Mouse (Mus musculus): ENCODE measurements around the gene Mboat1. TPM values are rescaled to one million over a fixed set of nuclear protein-coding genes. Genes with fewer than 3 reads are reported as not detected.
A peak's percentile ranks its signal among the peaks of the same experiment; 100 is the strongest.

The Mboat1 gene
- total and polyA plus RNA-seq, 2 experiments from 2014 or later, result 3.5 to 3.8 TPM

DNA sequence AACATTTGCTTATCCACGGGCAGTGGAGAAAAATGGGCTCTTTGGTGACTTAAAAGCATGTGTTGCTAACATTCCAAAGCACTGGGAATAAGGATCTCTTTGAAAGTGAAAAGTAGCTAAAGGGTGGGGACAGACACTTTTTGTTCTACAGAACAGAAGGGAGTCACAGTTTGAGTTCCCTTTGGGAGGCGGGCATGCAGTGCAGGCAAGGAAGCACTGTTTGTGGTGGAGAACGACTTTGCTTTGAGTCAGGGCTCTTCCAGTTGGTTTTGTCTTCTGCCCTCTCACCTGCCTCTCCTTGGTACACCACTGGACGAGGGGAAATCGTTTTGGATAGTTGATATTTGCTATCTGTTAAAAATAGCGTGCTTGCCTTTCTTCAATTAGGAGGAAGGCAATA is 49.7 kb downstream of the Mboat1 start:
- 29% methylated on average over 6 of the region's 6 CpGs for WGBS
- peaks cover 7% of the 10 kb centered on the region; the same call in 1 of the 2 replicates for H3K4me1 ChIP-seq (ENCODE audit: insufficient read depth)
- no peak overlapping the region for H3K4me2 ChIP-seq (ENCODE audit: low read depth)
- ATAC-seq (peak; percentile 59), DNase-seq (peak; percentile 4)
- H3K27ac ChIP-seq (ENCODE audit: low read depth, low read length), result peak overlapping the region; percentile 30
- TF ChIP-seq CTCF (IDR thresholded peaks at IDR 0.05; ENCODE audit: low read depth), result no peak
- no peaks in the 10 kb centered on the region for H3K27me3 ChIP-seq (ENCODE audit: insufficient read depth, low read length)
- H3K9me3 ChIP-seq (ENCODE audit: low read length), result no peaks in the 10 kb centered on the region
- no peaks in the 10 kb centered on the region for H3K36me3 ChIP-seq (ENCODE audit: insufficient read depth)
- no peak overlapping the region for H3K4me3 ChIP-seq (ENCODE audit: low read depth, low read length)
- no peak overlapping the region for H3K9ac ChIP-seq

GRCm38 (mm10) chr13:30186456-30186855 is 50.2 kb downstream of the Mboat1 start:
- Histone ChIP-seq H3K4me2 (ENCODE audit: low read depth) (0 out of 2 replicates have a peak overlapping the region, but pooled peaks have one; percentile 5), H3K9ac (no peak overlapping the region), H3K27me3 (ENCODE audit: insufficient read depth, low read length) (no peaks in the 10 kb centered on the region), H3K4me3 (ENCODE audit: low read depth, low read length) (no peak overlapping the region), H3K9me3 (ENCODE audit: low read length) (no peaks in the 10 kb centered on the region), H3K36me3 (ENCODE audit: insufficient read depth) (no peaks in the 10 kb centered on the region), H3K4me1 (ENCODE audit: insufficient read depth) (peaks cover 7% of the 10 kb centered on the region; the same call in 1 of the 2 replicates), H3K27ac (ENCODE audit: low read depth, low read length) (peak overlapping the region; percentile 30)
- DNase-seq, result peak; percentile 62
- no peak for TF ChIP-seq CTCF (IDR thresholded peaks at IDR 0.05; ENCODE audit: low read depth)
- WGBS, result 19% methylated on average over 8 of the region's 8 CpGs
- ATAC-seq, result peak; percentile 97

DNA sequence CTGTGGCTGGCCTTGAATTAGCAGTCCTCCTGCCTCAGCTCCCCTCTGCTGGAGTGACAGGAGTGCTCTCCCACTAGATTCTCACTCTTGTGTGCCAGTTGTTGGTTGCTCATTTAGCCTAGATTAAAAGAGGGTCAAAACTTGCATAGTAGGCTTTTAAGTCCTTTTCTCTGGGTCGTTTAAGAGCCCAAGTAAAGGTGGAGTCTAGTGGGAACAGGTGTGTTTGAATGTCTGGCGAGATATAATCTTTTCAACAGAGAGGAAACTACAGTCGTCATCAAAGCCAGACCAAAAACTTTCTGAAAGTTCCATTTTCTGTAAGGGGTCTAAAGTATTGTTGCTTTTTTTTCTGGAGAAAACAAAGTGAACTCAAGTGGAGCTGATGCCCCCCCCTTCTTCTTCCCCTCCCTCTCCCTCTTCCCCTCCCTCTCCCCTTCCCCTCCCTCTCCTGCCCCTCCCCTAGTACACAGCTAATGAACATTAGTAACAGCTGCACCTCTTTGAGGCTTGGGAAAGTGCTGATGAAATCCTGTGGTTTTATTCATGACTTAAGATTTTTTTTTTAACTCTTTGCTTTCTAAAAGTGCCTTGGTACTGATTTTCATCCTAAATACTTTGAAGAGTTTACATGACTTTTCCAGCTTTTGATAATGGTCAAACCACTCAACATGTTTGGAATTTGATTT is 55.9 kb downstream of the Mboat1 start:
- DNase-seq (no peak), ATAC-seq (no peak)
- 48% methylated on average over 3 of the region's 3 CpGs for WGBS

DNA sequence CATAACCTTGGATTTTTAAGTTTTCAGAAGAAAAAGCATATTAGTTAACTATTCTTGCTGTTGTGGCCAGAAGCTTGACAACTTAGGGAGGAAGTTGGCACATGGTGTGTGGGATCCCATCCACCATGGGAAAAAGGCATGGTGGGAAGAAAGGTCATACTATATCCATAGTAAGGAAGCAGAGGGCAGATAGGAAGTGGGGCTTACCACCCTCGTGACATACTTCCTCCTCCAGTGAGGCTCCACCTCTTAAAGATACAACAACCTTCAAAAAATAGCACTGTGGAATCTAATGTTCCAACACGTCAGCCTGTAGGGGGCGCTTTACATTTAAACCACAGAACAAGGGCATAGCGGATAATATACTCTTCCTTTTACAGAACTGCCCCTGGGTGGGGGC is 57.1 kb downstream of the Mboat1 start:
- H3K9ac ChIP-seq, result no peak overlapping the region
- no peak for ATAC-seq
- 63% methylated on average over 4 of the region's 4 CpGs for WGBS

More for the DNA sequence above, 55.9 kb downstream of the Mboat1 start:
- TF ChIP-seq CTCF (IDR thresholded peaks at IDR 0.05; ENCODE audit: low read depth), result no peak
- no peak overlapping the region for H3K9ac ChIP-seq
- H3K4me1 ChIP-seq (ENCODE audit: insufficient read depth), result no peaks in the 10 kb centered on the region
- H3K9me3 ChIP-seq (ENCODE audit: low read length), result no peaks in the 10 kb centered on the region
- no peaks in the 10 kb centered on the region for H3K36me3 ChIP-seq (ENCODE audit: insufficient read depth)
- H3K4me2 ChIP-seq (ENCODE audit: low read depth), result no peak overlapping the region
- no peaks in the 10 kb centered on the region for H3K27me3 ChIP-seq (ENCODE audit: insufficient read depth, low read length)
- no peak overlapping the region for H3K4me3 ChIP-seq (ENCODE audit: low read depth, low read length)
- H3K27ac ChIP-seq (ENCODE audit: low read depth, low read length), result no peak overlapping the region

DNA sequence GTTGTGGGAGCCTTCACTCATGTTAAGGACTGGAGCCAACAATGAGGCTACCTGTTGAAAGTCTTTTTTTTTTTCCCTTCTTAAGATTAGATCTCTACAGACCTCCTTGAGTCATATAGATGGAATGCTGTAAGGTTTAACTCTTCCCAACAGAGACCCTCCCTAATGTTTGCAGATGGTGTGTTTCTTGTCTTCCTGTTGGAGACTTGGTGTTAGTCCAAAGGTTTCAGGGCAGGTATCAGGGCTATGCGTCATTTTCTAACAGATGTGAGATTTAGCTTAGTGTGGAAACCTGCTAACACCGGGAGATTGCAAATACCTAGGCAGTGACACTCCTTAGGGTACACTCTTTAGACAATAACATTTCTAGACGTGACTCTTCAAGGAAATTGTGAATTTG is 58.5 kb downstream of the Mboat1 start:
- Histone ChIP-seq H3K4me3 (ENCODE audit: low read depth, low read length) (no peak overlapping the region), H3K4me1 (ENCODE audit: insufficient read depth) (no peaks in the 10 kb centered on the region), H3K9ac (no peak overlapping the region), H3K36me3 (ENCODE audit: insufficient read depth) (no peaks in the 10 kb centered on the region), H3K9me3 (ENCODE audit: low read length) (no peaks in the 10 kb centered on the region), H3K4me2 (ENCODE audit: low read depth) (no peak overlapping the region), H3K27me3 (ENCODE audit: insufficient read depth, low read length) (no peaks in the 10 kb centered on the region), H3K27ac (ENCODE audit: low read depth, low read length) (no peak overlapping the region)
- TF ChIP-seq CTCF (IDR thresholded peaks at IDR 0.05; ENCODE audit: low read depth), result no peak
- no peak for DNase-seq
- 89% methylated on average over 3 of the region's 3 CpGs for WGBS
- no peak for ATAC-seq

More for the DNA sequence above, 57.1 kb downstream of the Mboat1 start:
- no peak for DNase-seq
- no peak overlapping the region for H3K4me3 ChIP-seq (ENCODE audit: low read depth, low read length)
- H3K27me3 ChIP-seq (ENCODE audit: insufficient read depth, low read length), result no peaks in the 10 kb centered on the region
- H3K4me2 ChIP-seq (ENCODE audit: low read depth), result no peak overlapping the region
- H3K9me3 ChIP-seq (ENCODE audit: low read length), result no peaks in the 10 kb centered on the region
- H3K36me3 ChIP-seq (ENCODE audit: insufficient read depth), result no peaks in the 10 kb centered on the region
- TF ChIP-seq CTCF (IDR thresholded peaks at IDR 0.05; ENCODE audit: low read depth), result no peak
- H3K4me1 ChIP-seq (ENCODE audit: insufficient read depth), result no peaks in the 10 kb centered on the region
- no peak overlapping the region for H3K27ac ChIP-seq (ENCODE audit: low read depth, low read length)

- Histone ChIP-seq H3K9ac (no peak overlapping the region), H3K36me3 (ENCODE audit: insufficient read depth) (no peaks in the 10 kb centered on the region), H3K4me1 (ENCODE audit: insufficient read depth) (no peaks in the 10 kb centered on the region), H3K9me3 (ENCODE audit: low read length) (no peaks in the 10 kb centered on the region), H3K4me3 (ENCODE audit: low read depth, low read length) (no peak overlapping the region), H3K4me2 (ENCODE audit: low read depth) (no peak overlapping the region), H3K27ac (ENCODE audit: low read depth, low read length) (no peak overlapping the region), H3K27me3 (ENCODE audit: insufficient read depth, low read length) (no peaks in the 10 kb centered on the region)
- WGBS, result 88% methylated on average over 8 of the region's 8 CpGs
- ATAC-seq (no peak), DNase-seq (no peak)
- no peak for TF ChIP-seq CTCF (IDR thresholded peaks at IDR 0.05; ENCODE audit: low read depth)
Observed at GRCm38 (mm10) chr13:30196661-30197060, 60.4 kb downstream of the Mboat1 start.

GRCm38 (mm10) chr13:30198101-30198570 is 61.8 kb downstream of the Mboat1 start:
- Histone ChIP-seq H3K27me3 (ENCODE audit: insufficient read depth, low read length) (no peaks in the 10 kb centered on the region), H3K4me3 (ENCODE audit: low read depth, low read length) (no peak overlapping the region), H3K36me3 (ENCODE audit: insufficient read depth) (no peaks in the 10 kb centered on the region), H3K9ac (no peak overlapping the region), H3K27ac (ENCODE audit: low read depth, low read length) (no peak overlapping the region), H3K4me2 (ENCODE audit: low read depth) (no peak overlapping the region), H3K9me3 (ENCODE audit: low read length) (no peaks in the 10 kb centered on the region), H3K4me1 (ENCODE audit: insufficient read depth) (no peaks in the 10 kb centered on the region)
- ATAC-seq, result no peak
- WGBS, result 91% methylated on average over 9 of the region's 9 CpGs
- DNase-seq, result no peak
- no peak for TF ChIP-seq CTCF (IDR thresholded peaks at IDR 0.05; ENCODE audit: low read depth)
